Mouse (Mus musculus) ovary, postnatal 36 days (tissue): ENCODE measurements around the gene Tmem132c.

Source experiments
- DNase-seq: peaks from one replicate; pipeline ENCODE4 v3.0.0; 2022; ENCODE audit warnings: low spot score, mixed read lengths

The Tmem132c gene

DNA sequence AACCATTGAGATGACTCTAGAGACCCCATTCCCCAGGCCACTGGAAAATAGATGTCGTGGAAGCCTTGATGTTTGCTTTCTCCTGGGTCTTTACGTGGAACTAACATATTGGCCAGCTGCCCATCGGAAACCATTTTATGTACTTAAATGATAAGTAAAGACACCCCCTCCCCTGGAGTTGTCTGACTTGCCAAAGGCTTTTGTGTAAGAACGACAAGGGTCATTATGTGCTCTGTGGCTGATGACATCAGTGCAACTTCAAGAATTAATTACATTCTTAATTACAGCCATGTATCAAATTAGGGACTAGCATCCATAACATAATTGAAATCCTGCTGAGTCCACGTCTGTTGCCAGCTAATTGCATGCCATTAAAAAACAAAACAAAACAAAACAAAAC, 45.3 kb downstream of the Tmem132c start:
- no peak for DNase-seq

DNA sequence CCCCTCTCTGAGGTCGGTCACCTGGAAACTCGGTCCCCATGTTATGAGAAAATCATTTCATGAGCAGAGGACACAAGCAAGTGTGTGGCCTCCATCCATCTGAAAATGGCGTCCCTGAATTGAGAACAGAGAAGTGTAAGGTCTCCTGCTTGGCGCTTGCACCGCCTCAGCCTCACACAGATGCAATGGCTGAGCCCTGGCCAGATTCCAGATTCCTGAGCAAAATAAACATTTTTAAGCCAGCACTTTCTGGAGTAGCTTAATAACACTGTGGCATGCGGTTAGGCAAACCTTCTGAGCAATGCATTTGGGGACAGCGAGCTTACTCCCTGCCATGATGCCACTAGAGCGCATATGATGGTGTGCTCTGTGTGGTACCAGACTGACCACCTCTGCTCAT, 48.1 kb downstream of the Tmem132c start:
- no peak for DNase-seq

DNA sequence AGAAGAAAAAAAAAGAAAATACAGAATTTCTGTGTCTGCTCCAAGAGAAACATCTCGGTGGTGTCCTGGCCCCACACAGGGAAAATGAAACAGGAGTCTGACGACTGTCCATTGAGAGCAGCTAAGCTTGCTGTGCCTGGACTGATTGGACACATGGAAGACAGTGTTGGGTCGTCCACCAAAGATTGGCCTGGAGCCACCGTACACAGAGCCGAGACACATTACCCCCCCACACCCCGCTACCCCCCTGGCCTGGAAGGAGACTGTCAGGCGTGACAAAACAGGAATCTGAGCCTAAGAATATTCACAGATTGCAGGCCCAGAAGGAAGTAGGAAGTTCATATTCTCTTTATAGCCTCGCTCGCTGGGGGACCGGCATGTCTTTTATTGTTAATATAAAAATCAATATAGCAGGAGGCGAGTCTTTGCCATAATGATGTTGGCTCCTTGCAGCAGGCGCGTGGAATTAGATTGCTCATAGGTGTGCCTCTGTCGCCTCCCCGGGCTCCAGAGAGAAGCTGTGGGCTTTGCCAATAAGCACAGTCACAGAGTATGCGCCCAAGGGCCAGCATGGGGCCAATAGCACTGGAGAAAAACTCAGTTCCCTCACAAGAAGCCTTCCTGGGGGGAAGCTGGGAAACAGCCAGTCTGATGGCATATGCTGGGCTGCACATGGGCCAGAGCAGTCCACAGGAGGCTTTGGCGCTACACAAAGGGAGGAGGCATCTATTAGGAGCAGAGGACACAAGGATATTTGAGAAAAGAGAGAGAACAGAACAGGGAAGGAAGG, 49.0 kb downstream of the Tmem132c start:
- no peak for DNase-seq

DNA sequence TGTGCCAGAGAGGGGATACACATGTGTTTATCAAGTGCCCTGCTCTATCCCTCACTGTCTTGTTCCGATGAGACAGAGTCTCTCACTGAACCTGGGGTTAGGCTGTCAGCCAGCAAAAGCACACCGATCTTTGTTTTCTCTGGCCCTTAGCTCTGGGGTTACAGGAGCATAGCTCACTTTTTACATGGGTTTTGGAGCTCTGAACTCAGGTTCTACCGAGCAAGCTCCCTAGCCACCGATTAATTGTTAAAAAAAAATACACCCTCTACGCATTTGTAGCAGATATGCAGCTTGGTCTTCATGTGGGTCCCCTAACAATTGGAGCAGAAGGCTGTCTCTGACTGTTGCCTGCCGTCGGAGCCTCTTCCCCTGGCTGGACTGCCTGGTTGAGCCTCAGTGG, 50.0 kb downstream of the Tmem132c start:
- DNase-seq: no peak

DNA sequence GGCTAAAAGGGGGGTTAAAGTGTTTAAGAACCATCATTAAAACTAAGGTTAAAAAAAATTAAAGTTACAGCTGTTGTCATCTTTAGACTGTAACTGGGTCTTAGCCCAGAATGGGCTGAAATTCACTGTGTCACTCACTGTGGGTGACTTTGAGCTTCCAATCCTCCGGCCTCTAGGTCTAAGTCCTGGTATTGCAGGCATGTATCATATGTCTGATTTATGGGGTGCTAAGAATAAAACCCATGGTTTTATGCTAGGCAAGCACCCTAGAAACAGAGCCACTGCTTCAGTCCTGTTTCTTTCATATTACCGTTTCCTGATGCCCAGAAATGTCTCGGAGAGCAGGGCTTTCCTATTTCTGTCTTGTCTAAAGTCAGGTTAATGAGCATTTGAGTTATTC, 52.1 kb downstream of the Tmem132c start:
- DNase-seq: no peak

DNA sequence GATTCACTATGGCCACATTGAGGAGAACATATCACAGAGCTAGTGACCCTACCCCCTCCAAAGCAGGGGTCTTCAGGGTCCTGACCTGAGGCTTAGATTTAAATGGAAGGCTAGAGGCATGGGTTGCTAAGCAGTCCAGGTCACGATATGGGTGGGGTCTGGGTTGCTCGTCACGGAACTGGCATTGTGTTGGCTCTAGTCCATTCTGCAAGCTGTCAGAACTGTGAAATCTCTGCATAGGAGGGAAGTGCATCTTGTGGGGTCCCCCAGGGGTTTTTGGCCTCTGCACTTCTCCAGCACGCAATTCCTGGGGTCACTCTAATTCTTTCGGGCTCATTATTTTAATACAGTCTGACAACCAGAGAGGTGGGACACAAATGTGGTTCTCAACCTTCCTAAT, 55.9 kb downstream of the Tmem132c start:
- DNase-seq: no peak

DNA sequence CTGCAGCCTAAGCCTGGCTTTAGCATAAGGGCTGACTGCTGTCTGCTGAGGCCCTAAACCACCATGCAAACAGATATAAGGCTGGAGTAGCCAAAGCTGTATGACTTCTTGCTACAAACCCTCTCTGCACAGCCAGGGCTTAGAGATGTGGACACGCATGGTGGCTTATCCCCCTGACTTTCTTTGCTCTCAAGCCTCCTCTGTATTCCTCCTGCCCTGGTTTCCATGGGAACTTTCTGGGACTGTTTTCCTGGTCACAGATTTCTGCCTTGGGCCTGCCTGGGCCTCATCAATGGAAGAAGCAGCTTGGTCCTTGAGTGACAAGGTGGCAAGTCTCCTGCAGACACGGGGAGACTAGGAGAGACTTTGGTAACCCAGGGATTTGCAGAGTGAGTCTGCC, 56.5 kb downstream of the Tmem132c start:
- no peak for DNase-seq

DNA sequence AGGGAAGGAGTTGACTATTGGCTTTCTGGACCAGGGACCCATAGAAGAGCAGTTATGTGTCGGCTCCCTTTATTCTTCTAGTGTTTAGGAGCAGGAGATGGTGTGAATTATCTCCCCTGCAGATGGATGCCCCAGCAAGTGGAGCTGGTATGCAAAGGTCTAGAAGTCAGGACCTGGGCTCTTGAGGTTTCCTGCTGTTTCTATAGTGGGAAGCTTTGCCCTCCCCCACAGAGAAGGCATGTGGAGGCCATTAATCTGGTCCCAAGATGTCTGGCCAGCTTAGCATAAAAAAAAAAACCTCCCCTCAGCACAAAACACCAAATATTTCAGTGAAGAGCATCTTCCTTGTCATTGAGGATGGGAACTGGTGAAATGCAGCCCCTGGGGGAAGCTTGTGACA, 57.4 kb downstream of the Tmem132c start:
- no peak for DNase-seq

DNA sequence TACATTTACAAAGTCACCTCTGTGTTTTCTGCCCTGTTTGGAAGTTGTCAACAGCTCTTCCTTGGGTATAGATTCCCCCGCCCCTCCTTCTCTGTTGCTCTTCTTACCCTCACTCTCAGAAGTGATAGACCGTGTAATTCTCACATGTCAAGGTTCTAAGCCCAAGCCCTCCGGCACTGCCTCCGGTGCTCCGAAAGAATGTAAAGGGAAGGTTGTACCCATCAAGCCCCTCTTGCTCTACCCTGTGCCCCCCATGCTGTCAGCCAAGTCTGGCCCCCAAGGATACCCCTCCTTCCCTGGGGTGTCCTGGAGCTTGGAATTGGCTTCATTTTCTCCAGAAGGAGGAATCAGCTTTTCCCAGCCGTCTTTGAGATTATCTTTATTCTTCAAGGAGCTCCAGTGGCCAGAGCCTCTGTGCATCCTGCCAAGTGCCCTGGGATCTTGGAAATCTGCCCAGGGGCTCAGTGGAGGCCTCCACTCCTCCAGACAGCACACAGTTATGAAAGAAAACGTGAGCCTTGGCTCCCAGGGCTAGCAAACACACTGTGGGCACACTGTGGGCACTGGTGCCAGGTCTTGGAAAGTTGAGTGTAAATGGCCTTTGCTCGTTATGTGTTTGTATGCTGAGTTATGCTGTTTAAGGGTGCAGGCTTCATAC, 59.1 kb downstream of the Tmem132c start:
- DNase-seq: peak; percentile 76

DNA sequence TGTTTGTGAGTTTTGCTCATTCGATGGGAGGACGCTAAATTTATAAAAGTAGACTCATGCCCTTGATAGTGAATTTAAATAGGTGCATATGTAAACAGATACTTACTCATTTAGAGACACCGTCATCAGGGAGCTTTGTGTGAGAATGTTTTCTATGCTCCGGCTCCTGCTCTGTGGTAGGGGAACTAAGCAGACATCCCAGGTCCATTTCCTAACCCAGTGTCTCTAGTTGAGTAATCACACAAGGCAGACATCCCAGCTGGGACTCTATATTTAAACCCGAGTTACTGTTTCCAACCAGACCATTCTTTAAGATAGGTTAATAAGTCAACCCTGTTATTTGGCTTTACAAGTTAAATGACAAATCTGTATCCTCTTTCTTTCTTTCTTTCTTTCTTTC, 63.7 kb downstream of the Tmem132c start:
- no peak for DNase-seq

DNA sequence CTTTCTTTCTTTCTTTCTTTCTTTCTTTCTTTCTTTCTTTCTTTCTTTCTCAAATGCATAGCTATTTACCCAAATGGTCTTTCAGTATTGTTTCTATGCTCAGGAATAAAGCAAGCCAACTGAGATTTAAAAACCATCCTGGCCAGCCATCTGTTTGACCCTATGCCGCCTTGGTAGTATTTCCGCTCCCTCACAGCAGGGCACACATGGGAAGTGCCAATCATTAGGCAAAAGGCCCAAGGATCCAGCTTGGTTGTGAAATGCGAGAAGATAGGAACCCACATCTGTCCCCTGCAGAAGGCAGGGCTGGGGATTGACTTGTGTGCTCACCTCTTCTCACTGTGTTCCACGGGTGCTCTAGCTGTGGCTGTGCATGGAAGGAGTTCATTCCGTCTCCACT, 64.1 kb downstream of the Tmem132c start:
- no peak for DNase-seq

DNA sequence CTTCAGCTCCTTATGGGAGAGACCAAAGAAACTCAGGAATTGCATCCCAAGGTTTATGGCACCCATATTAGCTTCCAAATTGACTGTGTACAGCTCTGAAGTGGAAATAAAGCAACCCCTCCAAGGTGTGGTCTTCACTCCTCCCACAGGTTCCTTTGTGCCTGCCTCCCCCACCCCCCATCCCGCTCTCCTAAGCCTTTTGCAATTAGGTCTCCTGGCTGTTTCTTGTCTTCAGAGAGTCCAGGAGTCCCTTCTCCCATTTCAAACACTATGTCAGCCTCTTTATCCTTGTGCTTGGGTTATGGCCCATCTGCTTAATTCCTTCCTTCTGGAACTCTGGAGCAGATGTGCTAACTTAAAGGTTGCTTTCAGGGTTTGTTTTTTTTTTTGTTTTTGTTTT, 65.1 kb downstream of the Tmem132c start:
- DNase-seq: no peak

DNA sequence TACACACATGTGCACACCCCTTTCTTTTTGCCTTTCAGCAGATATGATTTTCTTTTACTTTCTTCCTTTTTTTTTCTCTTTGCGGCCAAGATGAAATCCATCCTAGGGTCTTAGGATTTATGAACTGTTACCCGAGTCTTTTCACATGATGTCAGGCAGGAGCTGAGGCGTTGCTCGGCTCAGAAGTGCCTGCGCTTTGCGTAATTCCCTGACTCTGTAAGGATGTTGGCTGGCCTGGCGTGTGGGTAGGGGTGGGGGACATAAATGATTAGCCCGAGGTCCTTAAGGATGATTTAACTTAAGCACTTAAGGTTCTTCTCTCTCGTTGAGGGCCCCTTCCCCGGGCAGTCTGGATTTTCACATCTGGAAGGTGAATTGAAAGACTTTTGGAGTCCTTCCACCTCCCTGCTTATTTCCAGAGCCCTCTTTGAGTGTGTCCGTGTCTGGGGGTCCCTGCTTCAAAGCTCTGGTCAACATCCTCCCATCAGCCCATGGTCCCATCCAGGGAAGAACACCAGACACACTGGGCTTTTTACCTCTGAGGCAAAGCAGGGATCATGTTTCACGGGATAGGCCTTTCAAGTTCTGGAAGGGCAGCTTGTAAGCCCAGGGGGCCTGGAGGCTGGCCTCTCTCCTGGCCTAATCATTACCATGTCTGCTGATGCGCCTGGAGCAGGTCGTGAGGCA, 68.9 kb downstream of the Tmem132c start:
- no peak for DNase-seq

DNA sequence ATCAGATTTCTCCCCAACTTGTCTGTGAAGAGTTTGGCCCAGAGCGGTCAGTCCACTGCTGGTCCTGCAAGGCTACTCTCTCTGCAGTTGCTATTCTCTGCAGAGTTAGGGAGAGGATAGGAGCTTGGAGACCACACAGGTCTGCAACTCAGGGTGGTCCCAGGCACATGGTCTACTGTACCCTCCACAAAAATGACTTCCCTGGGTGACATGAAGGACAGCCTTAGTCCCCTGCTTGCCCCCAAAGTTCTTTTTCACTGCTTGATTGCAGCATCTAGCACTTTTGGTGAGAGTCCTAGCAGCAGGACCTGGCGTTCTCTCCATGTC, 69.4 kb downstream of the Tmem132c start:
- no peak for DNase-seq

DNA sequence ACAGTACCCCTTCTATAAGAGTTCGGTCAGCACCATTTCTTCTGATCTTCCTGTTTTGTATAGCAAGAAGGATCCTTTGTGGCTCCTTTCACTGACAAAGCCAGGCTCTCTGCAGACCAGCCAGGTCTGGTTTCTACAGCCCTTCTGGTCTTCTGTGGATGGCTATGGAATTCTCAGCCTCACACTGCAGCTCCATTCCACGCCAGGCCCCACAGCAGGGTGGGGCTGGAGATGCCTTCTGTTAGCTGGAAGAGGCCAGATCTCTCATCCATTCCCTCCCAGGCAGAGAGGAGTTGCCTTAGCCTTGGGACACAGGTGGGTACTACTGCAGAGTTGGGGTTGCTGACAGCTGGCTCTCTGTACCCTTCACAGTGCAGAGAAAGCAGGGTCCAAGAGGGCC, 72.0 kb downstream of the Tmem132c start:
- DNase-seq: no peak

DNA sequence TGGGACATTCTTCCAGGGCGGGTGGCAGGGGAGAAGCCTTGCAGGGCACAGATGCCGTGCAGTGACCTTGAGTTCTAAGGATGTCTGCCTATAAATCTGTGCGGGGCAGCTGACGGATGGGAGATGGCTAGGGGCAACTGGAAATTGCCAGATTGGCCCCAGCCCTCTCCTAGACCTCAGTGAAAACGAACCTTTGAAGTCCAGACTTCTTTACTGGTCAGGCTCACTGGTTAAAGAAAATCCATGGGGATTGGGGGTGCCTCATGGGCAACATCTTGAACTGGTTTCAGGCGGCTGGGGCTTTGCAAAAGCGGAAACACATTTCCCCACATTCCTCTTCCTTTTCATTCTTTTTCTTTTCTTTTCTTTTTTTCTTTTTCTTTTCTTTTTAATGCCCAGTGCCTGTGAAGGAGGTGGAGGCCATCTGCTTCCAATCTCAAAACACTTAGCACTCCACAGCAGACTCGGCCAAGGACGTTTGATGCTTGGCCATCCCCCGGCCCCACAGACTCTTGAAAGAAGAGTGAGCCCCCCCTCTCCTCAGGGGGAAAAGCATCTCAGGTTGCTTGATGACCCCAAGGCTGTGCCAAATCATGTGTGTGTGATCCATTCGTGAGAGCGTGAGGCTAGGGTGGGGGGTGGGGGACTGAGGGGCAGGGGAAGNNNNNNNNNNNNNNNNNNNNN, 77.6 kb downstream of the Tmem132c start:
- DNase-seq: no peak

DNA sequence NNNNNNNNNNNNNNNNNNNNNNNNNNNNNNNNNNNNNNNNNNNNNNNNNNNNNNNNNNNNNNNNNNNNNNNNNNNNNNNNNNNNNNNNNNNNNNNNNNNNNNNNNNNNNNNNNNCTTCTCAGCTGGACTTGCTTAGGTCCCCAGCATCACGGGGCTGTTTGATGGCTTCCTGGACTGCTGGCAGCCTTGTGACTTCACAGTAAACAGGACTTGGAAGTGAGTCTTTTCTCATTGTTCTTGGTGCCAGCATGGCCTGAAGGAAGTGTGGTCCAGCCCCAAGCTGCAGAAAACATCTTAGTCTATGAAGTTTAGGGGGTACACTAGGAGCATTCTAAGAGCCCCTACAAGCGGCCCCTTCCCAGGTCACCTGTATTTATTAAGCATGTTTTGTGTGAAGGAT, 83.0 kb downstream of the Tmem132c start:
- no peak for DNase-seq

DNA sequence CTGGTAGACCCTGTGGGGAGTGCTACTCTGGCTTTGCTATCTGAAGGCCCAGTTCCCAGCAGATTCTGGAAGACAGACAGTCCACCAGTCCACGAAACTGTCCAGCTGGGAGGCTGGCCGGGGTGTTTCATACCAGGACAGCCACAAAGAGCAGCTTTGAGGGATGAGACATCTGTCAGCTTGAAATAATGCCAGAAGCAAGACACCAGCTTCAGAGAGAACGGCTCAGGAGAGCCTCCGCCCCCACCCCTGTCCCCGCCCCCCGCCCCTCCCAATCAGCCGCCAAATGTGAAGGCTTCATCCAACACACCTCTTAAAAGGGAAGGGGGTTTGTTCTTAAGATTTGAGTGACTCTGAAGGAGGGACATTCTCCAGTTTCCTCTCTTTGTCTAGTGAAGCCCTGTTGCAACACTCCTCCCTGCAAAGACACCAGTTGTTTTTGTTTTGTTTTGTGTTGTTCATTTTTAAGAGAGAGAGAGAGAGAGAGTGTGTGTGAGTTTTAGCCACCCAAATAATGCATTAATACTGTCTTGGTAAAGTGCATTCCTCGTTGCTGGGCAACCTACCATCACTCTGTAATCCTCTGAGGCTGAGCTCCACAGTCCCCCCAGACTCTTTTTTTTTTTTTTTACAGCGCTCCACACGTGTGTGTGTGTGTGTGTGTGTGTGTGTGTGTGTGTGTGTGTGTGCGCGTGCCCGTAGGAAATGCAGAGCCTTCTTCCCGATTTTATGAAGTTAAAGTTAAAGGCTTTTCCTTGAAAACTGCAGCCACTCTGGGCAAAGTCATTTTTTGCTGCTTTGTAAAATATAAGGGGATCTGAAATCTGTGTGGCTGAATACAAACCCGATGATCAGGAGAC, 94.7 kb downstream of the Tmem132c start:
- no peak for DNase-seq

DNA sequence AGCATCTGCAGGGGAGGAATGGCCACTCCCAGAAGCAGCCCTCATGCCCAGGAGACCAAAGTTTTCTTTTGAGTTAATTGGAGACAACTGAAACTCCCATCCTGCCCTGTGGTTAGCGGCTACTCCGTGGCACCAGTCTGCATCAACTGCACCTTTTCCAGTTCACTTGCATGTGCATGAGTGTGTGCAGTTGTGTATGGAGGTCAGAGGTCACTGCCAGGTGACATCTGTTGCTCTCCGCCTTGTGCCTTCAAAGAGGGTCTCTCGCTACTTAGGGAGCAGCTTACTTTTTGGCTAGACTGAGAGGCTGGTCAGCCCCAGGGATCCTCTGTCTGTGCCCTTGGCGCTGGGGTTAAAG, 95.3 kb downstream of the Tmem132c start:
- DNase-seq: no peak

DNA sequence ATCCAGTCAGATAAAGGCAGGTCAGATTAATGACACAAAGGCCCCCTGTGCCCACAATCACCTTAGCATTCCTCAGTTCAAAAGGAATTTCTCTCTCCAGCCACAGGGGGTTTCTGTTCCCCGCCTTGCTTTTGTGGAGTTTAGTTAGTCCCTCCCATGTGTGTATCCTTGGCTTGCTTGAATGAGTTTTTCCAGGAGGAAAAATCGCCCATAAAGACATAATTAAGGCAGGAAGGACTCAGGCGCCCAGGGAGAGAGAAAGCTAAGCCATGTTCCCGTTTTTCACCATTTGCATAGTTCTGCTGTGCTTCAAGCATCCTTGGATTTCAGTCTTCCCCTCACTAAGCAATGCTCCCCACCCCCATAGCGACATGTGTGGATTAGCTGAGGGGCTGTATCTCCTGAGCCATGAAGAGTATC, 97.4 kb downstream of the Tmem132c start:
- DNase-seq: no peak

DNA sequence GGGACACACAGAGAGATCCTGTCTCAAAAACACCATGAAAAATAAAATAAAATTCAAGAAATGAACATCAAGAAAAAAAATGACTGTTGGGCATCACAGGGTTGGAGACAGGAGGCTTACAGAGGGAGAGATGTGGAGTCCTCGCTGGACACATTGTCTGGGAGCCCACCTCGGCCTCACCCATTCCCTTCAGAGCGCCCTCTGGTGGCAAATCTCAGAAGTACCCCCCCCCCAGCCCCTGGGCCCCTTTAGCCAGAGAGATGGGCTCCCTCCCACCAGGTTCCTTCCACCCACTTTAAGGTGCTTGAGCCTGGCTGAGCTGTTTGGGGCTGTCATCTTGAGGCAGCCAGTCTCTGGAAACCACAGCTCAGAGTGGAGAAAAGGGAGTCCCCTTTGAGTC, 99.5 kb downstream of the Tmem132c start:
- no peak for DNase-seq

DNA sequence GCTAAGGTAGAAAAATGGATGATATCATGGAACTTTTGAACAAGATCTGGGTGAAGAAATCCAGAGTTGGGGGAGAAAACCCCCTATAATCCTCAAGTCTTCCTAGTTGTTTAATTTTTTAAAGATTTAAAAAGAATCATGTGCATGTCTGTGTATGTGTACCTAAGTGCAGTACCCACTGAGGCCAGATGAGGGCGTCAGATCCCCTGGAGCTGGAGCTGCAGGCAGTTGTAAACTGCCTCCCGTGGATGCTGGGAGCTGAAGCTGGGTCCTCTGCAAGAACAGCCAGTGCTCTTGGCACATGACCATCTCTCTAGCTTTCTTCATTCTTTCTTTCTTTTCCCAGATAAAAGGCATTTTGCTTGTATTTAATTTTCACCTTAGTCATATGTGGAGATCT, 103.1 kb downstream of the Tmem132c start:
- no peak for DNase-seq
